Mouse (Mus musculus) erythroblast, embryonic 14.5 days (primary cell): ENCODE results near the gene Tmbim4.

ENCODE experiments used
- GATA1 ChIP-seq: IDR thresholded peaks from 2 replicates; pipeline ENCODE4 v1.6.1; 2012; ENCODE audit warnings: low read length, inconsistent platforms, mixed read lengths
- TAL1 ChIP-seq: IDR thresholded peaks from 3 replicates; pipeline ENCODE4 v1.6.1; 2012; ENCODE audit warnings: low read length, inconsistent platforms, mixed read lengths

- no peak for TF ChIP-seq GATA1
- TF ChIP-seq TAL1 = no peak
These were observed 36.9 kb downstream of the Tmbim4 start for GRCm38 (mm10) chr10:120238241-120238640.
